Mouse (Mus musculus) embryonic facial prominence, embryonic 14.5 days (tissue): ENCODE results near the gene Cacnb1. TPM values are rescaled to one million over a fixed set of nuclear protein-coding genes. Genes with fewer than 3 reads are reported as not detected.

ENCODE experiments used
- ATAC-seq: fragments of 200-750 bp; cut with Nextera tagmentation; 2 replicates; pipeline ENCODE4 v1.8.0; 2017; ENCODE audit warnings: low read depth, moderate number of reproducible peaks, moderate TSS enrichment
- DNase-seq: peaks from one replicate; pipeline ENCODE4 v3.0.0-alpha.2; 2015; ENCODE audit warnings: low spot score
- H3K27ac ChIP-seq: fragments of 300-500 bp; sonication (generic); replicated peaks from 2 replicates; pipeline ENCODE4 v1.5.1; 2014; ENCODE audit warnings: low read depth, mild to moderate bottlenecking, low read length, moderate library complexity
- H3K27me3 ChIP-seq: fragments of 300-500 bp; sonication (generic); replicated peaks from 2 replicates; pipeline ENCODE4 v1.6.1; 2014; ENCODE audit warnings: low read length; ENCODE audit not compliant: control insufficient read depth, insufficient read depth
- H3K36me3 ChIP-seq: fragments of 300-500 bp; sonication (generic); 2 replicates; pipeline ENCODE4 v1.6.1; 2014; ENCODE audit warnings: low read length, mixed read lengths; ENCODE audit not compliant: control insufficient read depth, insufficient read depth
- H3K4me1 ChIP-seq: fragments of 300-500 bp; sonication (generic); 2 replicates; pipeline ENCODE4 v1.6.1; 2014; ENCODE audit warnings: antibody characterized with exemption, low read length; ENCODE audit not compliant: control insufficient read depth, insufficient read depth
- H3K4me2 ChIP-seq: fragments of 300-500 bp; sonication (generic); 2 replicates; pipeline ENCODE4 v1.6.1; 2014; ENCODE audit warnings: low read depth, mild to moderate bottlenecking, low read length, moderate library complexity, mixed read lengths
- H3K4me3 ChIP-seq: fragments of 300-500 bp; sonication (generic); 2 replicates; pipeline ENCODE4 v1.5.1; 2014; ENCODE audit warnings: low read depth, mild to moderate bottlenecking, low read length
- H3K9ac ChIP-seq: fragments of 300-500 bp; sonication (generic); 2 replicates; pipeline ENCODE4 v1.6.1; 2014; ENCODE audit warnings: low read depth, mild to moderate bottlenecking, low read length, moderate library complexity, mixed read lengths
- H3K9me3 ChIP-seq: fragments of 300-500 bp; sonication (generic); 2 replicates; pipeline ENCODE4 v1.6.1; 2016; ENCODE audit warnings: low read length; ENCODE audit not compliant: control insufficient read depth
- WGBS: fragments of 180-500 bp; shearing (Covaris S2); extraction: QIAGEN DNeasy Blood & Tissue Kit; methylation state at CpG from one replicate; pipeline ENCODE4 v1.1.7; 2014; 5-methylcytosine and 5-hydroxymethylcytosine counted together
- polyA plus RNA-seq: library from polyadenylated mRNA; unstranded; fragments of >200 nt; fragmentation: Nextera tagmentation; extraction: Ambion mirVana; gene quantifications from 2 replicates; pipeline ENCODE4 v1.2.1, GENCODE M21; 2014

Cacnb1 gene
- polyA plus RNA-seq, 1 experiment from 2014 or later = 30.4 TPM

DNA sequence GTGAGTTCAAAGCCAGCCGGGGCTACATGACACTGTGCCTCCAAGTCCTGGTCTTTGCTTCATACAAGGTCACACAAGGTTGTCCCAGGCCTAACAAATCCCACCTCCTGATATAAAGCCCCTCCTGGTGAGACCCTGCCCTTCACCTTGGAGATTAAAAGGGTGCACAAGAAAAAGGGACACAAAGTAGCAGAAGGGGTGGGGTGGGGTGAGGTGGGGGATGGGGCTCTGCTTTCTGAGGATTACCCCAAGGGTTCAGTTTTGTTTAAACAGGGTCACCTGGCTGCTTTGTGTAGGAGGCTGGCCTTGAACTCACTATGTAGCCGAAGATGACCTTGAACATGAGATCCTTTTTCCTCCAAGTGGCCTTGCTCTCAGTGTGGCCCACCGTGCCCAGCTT is 39.3 kb downstream of the Cacnb1 start:
- WGBS = 86% methylated on average over 3 of the region's 3 CpGs
- Histone ChIP-seq H3K4me1 (peaks cover 8% of the 10 kb centered on the region; the same call in 1 of the 2 replicates), H3K4me2 (no peak overlapping the region), H3K4me3 (no peak overlapping the region), H3K27me3 (peaks cover 23% of the 10 kb centered on the region), H3K9me3 (no peaks in the 10 kb centered on the region), H3K9ac (no peak overlapping the region), H3K36me3 (no peaks in the 10 kb centered on the region), H3K27ac (no peak overlapping the region)
- ATAC-seq (no peak), DNase-seq (no peak)

DNA sequence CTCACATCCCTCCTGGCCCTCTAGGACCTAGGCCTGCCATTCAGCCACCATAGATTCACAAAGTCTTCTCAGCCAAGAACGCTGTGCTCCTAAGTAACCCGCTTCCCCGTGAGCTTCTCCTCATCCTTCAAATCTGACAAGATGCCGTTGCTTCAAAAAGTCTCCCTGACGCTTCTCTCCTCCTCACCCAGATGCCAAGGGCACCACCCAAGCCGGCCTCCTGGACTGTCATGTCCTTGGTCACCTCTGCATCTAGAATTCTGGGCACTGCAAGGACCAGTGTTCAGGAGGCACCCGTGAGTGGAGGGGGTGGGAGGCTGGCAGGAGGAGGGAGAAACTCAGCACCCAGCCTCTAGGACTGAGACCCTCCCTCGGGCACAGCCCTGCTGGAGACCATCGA is 40.1 kb downstream of the Cacnb1 start:
- H3K4me2 ChIP-seq = no peak overlapping the region
- ATAC-seq (no peak), DNase-seq (no peak)
- H3K4me3 ChIP-seq = no peak overlapping the region
- WGBS = 89% methylated on average over 9 of the region's 9 CpGs
- H3K36me3 ChIP-seq = no peaks in the 10 kb centered on the region
- peaks cover 23% of the 10 kb centered on the region for H3K27me3 ChIP-seq
- no peak overlapping the region for H3K27ac ChIP-seq
- peaks cover 8% of the 10 kb centered on the region; the same call in 1 of the 2 replicates for H3K4me1 ChIP-seq
- no peak overlapping the region for H3K9ac ChIP-seq
- H3K9me3 ChIP-seq = no peaks in the 10 kb centered on the region

DNA sequence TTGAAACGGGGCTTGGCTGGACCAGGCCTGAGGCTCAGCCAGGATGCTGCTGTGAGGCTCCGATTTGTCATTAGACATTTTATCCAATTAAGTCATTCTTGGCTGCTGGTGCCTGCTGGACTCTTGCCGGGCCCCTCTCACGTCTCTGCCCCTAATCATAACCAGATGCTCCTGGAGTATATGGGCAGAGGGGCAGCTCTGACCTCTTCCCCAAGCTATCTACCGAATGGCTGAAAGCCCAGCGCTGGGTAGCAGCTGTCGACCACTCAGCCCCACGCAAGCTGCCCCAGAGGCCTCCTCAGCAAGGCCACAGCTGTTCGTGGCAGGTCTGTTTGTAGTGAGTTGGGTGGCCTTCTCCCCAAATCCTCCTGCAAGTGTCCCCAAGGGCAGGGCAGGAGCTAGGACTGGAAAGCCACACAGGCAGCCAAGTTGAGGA is 42.3 kb downstream of the Cacnb1 start:
- Histone ChIP-seq H3K9me3 (no peaks in the 10 kb centered on the region), H3K4me1 (peaks cover 8% of the 10 kb centered on the region; the same call in 1 of the 2 replicates), H3K27me3 (peaks cover 14% of the 10 kb centered on the region), H3K4me2 (no peak overlapping the region), H3K27ac (no peak overlapping the region), H3K9ac (no peak overlapping the region), H3K4me3 (no peak overlapping the region), H3K36me3 (no peaks in the 10 kb centered on the region)
- WGBS = 23% methylated on average over 9 of the region's 9 CpGs
- ATAC-seq = peak; percentile 58
- peak; percentile 72 for DNase-seq

DNA sequence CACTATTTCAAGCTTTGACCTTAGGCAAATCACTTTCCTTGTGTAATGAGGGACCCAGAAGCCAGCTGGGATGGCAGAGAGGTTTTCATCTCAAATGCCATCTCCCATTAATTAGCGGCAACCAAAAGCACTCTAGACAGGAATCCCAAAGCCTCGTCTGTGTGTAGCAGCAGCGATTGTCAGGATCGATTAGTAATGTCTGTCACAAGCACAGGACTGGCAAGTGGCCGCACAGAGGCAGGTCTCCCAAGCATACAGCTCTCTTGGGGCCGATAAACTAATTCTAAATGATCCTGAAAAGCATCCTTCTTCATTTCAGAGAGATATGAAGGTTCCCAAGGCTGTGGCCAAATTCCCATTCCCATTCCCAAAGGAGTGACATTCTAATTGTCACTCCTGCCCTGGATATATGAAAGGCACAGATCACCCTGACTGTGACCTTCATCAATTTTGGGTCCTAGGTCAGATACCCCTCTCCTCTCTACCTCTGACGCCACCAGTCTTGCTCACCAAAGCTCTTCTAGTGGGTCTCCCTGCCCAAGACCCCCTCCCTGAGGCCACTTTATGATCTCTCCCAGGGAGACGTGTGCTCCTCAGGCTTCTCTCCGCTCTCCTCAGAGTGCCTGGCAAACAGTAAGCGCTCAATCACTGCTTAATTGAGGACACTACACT is 42.9 kb downstream of the Cacnb1 start:
- Histone ChIP-seq H3K27me3 (peaks cover 8% of the 10 kb centered on the region), H3K36me3 (no peaks in the 10 kb centered on the region), H3K27ac (no peak overlapping the region), H3K9me3 (no peaks in the 10 kb centered on the region), H3K4me3 (no peak overlapping the region), H3K9ac (no peak overlapping the region), H3K4me1 (peaks cover 8% of the 10 kb centered on the region; the same call in 1 of the 2 replicates), H3K4me2 (no peak overlapping the region)
- DNase-seq (no peak), ATAC-seq (no peak)
- WGBS = 47% methylated on average over 10 of the region's 10 CpGs

DNA sequence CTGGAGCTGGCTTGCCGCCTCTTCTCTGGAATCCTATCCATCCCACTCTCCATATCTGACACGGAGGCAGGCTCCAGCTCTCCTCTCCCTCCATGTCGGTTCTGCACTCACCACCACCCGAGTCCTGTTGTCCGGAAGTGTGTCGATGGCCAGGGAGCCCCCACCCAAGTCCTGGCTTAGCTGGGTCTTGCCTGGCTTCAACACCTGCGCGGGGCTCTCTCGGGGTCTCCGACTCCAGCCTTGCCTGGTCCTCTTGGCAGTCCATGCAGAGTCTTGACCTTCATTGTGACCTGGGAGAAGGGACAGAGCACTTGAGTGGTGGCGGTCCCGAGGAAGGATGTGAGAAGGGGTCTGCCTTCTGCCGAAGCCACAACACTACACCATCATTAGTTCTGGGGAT is 44.4 kb downstream of the Cacnb1 start:
- no peak for DNase-seq
- no peak overlapping the region for H3K4me2 ChIP-seq

DNA sequence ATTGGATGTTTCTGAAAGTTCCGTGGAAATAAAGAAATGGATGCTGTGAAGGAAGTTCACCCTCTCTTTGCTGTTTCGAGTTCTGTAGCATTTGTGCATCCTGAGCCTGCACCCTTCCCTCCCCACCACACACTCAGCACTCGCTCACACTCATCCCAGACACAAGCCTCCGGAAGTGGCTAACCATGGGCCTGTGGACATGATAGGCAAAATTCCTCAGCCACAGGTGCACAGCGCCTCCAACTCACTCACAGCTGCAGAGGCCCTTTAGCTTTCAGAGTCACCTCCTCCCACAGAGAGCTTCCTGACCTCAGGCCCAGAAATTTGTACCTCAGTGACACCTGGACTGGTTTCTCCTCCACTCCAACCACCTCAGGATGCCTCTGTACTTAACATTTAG is 45.0 kb downstream of the Cacnb1 start:
- Histone ChIP-seq H3K27ac (no peak overlapping the region), H3K4me3 (no peak overlapping the region), H3K9me3 (no peaks in the 10 kb centered on the region), H3K36me3 (no peaks in the 10 kb centered on the region), H3K4me1 (peaks cover 8% of the 10 kb centered on the region; the same call in 1 of the 2 replicates), H3K4me2 (no peak overlapping the region), H3K27me3 (no peaks in the 10 kb centered on the region), H3K9ac (no peak overlapping the region)
- no peak for ATAC-seq
- DNase-seq = no peak
- WGBS = 81% methylated on average over 5 of the region's 5 CpGs

More for the DNA sequence above, 44.4 kb downstream of the Cacnb1 start:
- Histone ChIP-seq H3K4me1 (peaks cover 8% of the 10 kb centered on the region; the same call in 1 of the 2 replicates), H3K9ac (no peak overlapping the region), H3K4me3 (no peak overlapping the region), H3K27ac (no peak overlapping the region), H3K27me3 (no peaks in the 10 kb centered on the region), H3K9me3 (no peaks in the 10 kb centered on the region), H3K36me3 (no peaks in the 10 kb centered on the region)
- 86% methylated on average over 13 of the region's 13 CpGs for WGBS
- ATAC-seq = no peak

DNA sequence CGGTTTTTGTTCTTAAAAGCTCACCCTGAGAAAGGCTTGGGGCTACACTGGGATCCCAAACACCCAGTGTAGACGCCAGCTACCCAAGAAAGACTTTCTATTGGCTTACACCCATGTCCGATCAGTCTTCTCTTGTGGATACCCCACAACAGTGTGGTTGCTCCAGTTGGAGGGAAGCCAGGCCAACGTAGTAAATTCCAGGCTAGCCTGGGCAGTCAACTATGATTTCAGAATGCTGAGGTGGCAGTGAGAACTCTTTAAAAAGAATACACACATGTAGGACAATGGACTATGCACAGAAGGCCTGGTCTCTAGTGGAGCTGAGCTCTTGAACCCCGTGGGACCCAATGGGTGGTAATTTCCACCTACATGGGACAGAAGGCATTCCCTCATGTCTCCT is 48.1 kb downstream of the Cacnb1 start:
- ATAC-seq = no peak

DNA sequence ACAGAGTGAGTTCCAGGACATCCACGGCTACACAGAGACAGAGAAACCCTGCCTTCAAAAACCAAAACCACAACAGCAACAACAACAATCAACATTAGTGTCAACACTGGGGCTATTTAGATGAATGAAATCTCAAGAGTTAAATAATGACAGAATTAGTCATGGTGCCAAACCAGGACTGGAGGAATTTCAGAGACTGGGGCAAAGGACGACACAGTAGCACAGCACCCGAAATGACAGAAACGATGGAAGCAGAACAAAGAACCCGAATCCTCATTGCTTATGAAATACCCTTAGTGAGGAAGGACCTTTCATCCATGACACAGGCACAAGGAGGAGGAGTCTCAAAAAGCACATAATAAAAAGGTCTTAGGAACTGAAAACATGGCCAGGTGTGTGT is 48.7 kb downstream of the Cacnb1 start:
- DNase-seq (no peak), ATAC-seq (no peak)
- Histone ChIP-seq H3K9ac (no peak overlapping the region), H3K4me1 (no peaks in the 10 kb centered on the region), H3K4me2 (no peak overlapping the region), H3K27me3 (no peaks in the 10 kb centered on the region), H3K9me3 (no peaks in the 10 kb centered on the region), H3K4me3 (no peak overlapping the region), H3K36me3 (no peaks in the 10 kb centered on the region), H3K27ac (no peak overlapping the region)
- 87% methylated on average over 5 of the region's 5 CpGs for WGBS

More for the DNA sequence above, 48.1 kb downstream of the Cacnb1 start:
- no peak overlapping the region for H3K9ac ChIP-seq
- H3K4me2 ChIP-seq = no peak overlapping the region
- 0 out of 2 replicates have a peak, but pooled peaks cover 1% of the 10 kb centered on the region for H3K4me1 ChIP-seq
- 77% methylated on average over 5 of the region's 5 CpGs for WGBS
- no peaks in the 10 kb centered on the region for H3K36me3 ChIP-seq
- H3K9me3 ChIP-seq = no peaks in the 10 kb centered on the region
- H3K27me3 ChIP-seq = no peaks in the 10 kb centered on the region
- DNase-seq = no peak
- H3K4me3 ChIP-seq = no peak overlapping the region
- no peak overlapping the region for H3K27ac ChIP-seq

DNA sequence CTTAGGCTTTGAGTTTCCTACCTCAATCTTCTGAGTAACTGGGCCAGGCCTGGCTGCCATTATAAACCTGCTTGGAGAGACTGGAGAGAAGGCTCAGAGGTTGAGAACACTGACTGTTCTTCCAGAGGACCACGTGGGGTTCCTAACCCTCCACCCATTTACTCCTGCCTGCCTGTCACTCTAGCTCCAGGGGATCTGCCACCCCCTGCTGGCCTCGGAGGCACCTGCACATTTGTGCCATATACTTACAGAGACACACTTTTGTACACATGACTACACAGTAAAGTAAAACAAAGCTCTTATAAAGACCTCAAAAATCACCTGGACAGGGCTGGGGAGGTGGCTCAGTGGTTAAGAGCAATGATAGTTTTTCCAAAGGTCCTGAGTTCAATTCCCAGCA is 50.4 kb downstream of the Cacnb1 start:
- Histone ChIP-seq H3K4me3 (no peak overlapping the region), H3K36me3 (no peaks in the 10 kb centered on the region), H3K27me3 (no peaks in the 10 kb centered on the region; the same call in 1 of the 2 replicates), H3K9ac (no peak overlapping the region), H3K4me2 (no peak overlapping the region), H3K9me3 (no peaks in the 10 kb centered on the region), H3K4me1 (no peaks in the 10 kb centered on the region), H3K27ac (no peak overlapping the region)
- WGBS = 78% methylated on average over 2 of the region's 2 CpGs
- DNase-seq = no peak
- no peak for ATAC-seq
